Mouse (Mus musculus): ENCODE measurements around the gene Deaf1.

The Deaf1 gene

GRCm38 (mm10) chr7:141327469-141328372 is at the start of gene Deaf1, which contains the start of gene Tmem80:
Deaf1 (minus strand) TSS chr7:141327690.
Tmem80 (plus strand) TSS chr7:141327739.
- peak; percentile 96 for DNase-seq (ENCODE audit: low read depth, low spot score)

- no peak for DNase-seq (ENCODE audit: low read depth, low spot score)
These were observed 46.9 kb upstream of the Deaf1 start for GRCm38 (mm10) chr7:141374399-141374798.

GRCm38 (mm10) chr7:141373611-141374010 is 46.1 kb upstream of the Deaf1 start:
- DNase-seq (ENCODE audit: low read depth, low spot score), result no peak

GRCm38 (mm10) chr7:141371942-141372595 is 44.6 kb upstream of the Deaf1 start:
- no peak for DNase-seq (ENCODE audit: low read depth, low spot score)

- no peak for DNase-seq (ENCODE audit: low read depth, low spot score)
These were observed 42.4 kb upstream of the Deaf1 start for GRCm38 (mm10) chr7:141369918-141370317.

GRCm38 (mm10) chr7:141367358-141367757 is 39.9 kb upstream of the Deaf1 start:
- no peak for DNase-seq (ENCODE audit: low read depth, low spot score)

- DNase-seq (ENCODE audit: low read depth, low spot score), result no peak
These were observed 37.6 kb upstream of the Deaf1 start for GRCm38 (mm10) chr7:141365049-141365445.

GRCm38 (mm10) chr7:141364349-141365048 is 37.0 kb upstream of the Deaf1 start:
- no peak for DNase-seq (ENCODE audit: low read depth, low spot score)

- no peak for DNase-seq (ENCODE audit: low read depth, low spot score)
These were observed 36.2 kb upstream of the Deaf1 start for GRCm38 (mm10) chr7:141363752-141364125.

GRCm38 (mm10) chr7:141363106-141363751 is 35.7 kb upstream of the Deaf1 start:
- peak; percentile 64 for DNase-seq (ENCODE audit: low read depth, low spot score)

GRCm38 (mm10) chr7:141361510-141361909 is 34.0 kb upstream of the Deaf1 start:
- DNase-seq (ENCODE audit: low read depth, low spot score), result no peak

- no peak for DNase-seq (ENCODE audit: low read depth, low spot score)
These were observed 29.5 kb upstream of the Deaf1 start for GRCm38 (mm10) chr7:141356971-141357370.

- no peak for DNase-seq (ENCODE audit: low read depth, low spot score)
These were observed 28.3 kb upstream of the Deaf1 start for GRCm38 (mm10) chr7:141355626-141356326.

- DNase-seq (ENCODE audit: low read depth, low spot score), result no peak
These were observed 27.6 kb upstream of the Deaf1 start for GRCm38 (mm10) chr7:141355051-141355450.

- no peak for DNase-seq (ENCODE audit: low read depth, low spot score)
These were observed 23.6 kb upstream of the Deaf1 start for GRCm38 (mm10) chr7:141351061-141351460.

GRCm38 (mm10) chr7:141344787-141345186 is 17.3 kb upstream of the Deaf1 start:
- no peak for DNase-seq (ENCODE audit: low read depth, low spot score)

- no peak for DNase-seq (ENCODE audit: low read depth, low spot score)
These were observed 16.2 kb upstream of the Deaf1 start for GRCm38 (mm10) chr7:141343696-141344095.

- DNase-seq (ENCODE audit: low read depth, low spot score), result no peak
These were observed 15.7 kb upstream of the Deaf1 start for GRCm38 (mm10) chr7:141343230-141343629.

GRCm38 (mm10) chr7:141341689-141342226 is 14.3 kb upstream of the Deaf1 start:
- DNase-seq (ENCODE audit: low read depth, low spot score), result no peak

GRCm38 (mm10) chr7:141340476-141340875 is 13.0 kb upstream of the Deaf1 start:
- DNase-seq (ENCODE audit: low read depth, low spot score), result no peak

- no peak for DNase-seq (ENCODE audit: low read depth, low spot score)
These were observed 12.5 kb upstream of the Deaf1 start for GRCm38 (mm10) chr7:141340023-141340422.
